Mouse (Mus musculus) stomach, embryonic 15.5 days (tissue): ENCODE results near the gene Fam189a1. TPM values are rescaled to one million over a fixed set of nuclear protein-coding genes. Genes with fewer than 3 reads are reported as not detected.
A peak's percentile ranks its signal among the peaks of the same experiment; 100 is the strongest.

Source experiments
- ATAC-seq: fragments of 200-750 bp; cut with Nextera tagmentation; 2 replicates; pipeline ENCODE4 v1.8.0; 2017; ENCODE audit warnings: low read depth, moderate number of reproducible peaks, moderate TSS enrichment; ENCODE audit not compliant: insufficient read depth, low FRiP score
- H3K27ac ChIP-seq: fragments of 300-500 bp; sonication (generic); 2 replicates; pipeline ENCODE4 v1.5.1; 2015; ENCODE audit warnings: mild to moderate bottlenecking, inconsistent platforms
- H3K27me3 ChIP-seq: fragments of 300-500 bp; sonication (generic); replicated peaks from 2 replicates; pipeline ENCODE4 v1.6.1; 2015; ENCODE audit warnings: inconsistent platforms
- H3K36me3 ChIP-seq: fragments of 300-500 bp; sonication (generic); 2 replicates; pipeline ENCODE4 v1.6.1; 2015; ENCODE audit warnings: inconsistent platforms
- H3K4me1 ChIP-seq: fragments of 300-500 bp; sonication (generic); 2 replicates; pipeline ENCODE4 v1.6.1; 2015; ENCODE audit warnings: inconsistent platforms
- H3K4me2 ChIP-seq: fragments of 300-500 bp; sonication (generic); 2 replicates; pipeline ENCODE4 v1.6.1; 2015; ENCODE audit warnings: mild to moderate bottlenecking, inconsistent platforms
- H3K4me3 ChIP-seq: fragments of 300-500 bp; sonication (generic); replicated peaks from 2 replicates; pipeline ENCODE4 v1.5.1; 2015; ENCODE audit warnings: inconsistent platforms
- H3K9ac ChIP-seq: fragments of 300-500 bp; sonication (generic); 2 replicates; pipeline ENCODE4 v1.6.1; 2015; ENCODE audit warnings: inconsistent platforms
- H3K9me3 ChIP-seq: fragments of 300-500 bp; sonication (generic); 2 replicates; pipeline ENCODE4 v1.6.1; 2016; ENCODE audit warnings: inconsistent platforms
- WGBS: fragments of 180-500 bp; shearing (Covaris S2); methylation state at CpG from one replicate; pipeline ENCODE4 v1.1.7; 2015; 5-methylcytosine and 5-hydroxymethylcytosine counted together
- polyA plus RNA-seq: library from polyadenylated mRNA; unstranded; fragments of >200 nt; fragmentation: Nextera tagmentation; extraction: Ambion mirVana; gene quantifications from 2 replicates; pipeline ENCODE4 v1.2.1, GENCODE M21; 2015

Fam189a1 gene
- polyA plus RNA-seq, 1 experiment from 2014 or later: 0.74 TPM

DNA sequence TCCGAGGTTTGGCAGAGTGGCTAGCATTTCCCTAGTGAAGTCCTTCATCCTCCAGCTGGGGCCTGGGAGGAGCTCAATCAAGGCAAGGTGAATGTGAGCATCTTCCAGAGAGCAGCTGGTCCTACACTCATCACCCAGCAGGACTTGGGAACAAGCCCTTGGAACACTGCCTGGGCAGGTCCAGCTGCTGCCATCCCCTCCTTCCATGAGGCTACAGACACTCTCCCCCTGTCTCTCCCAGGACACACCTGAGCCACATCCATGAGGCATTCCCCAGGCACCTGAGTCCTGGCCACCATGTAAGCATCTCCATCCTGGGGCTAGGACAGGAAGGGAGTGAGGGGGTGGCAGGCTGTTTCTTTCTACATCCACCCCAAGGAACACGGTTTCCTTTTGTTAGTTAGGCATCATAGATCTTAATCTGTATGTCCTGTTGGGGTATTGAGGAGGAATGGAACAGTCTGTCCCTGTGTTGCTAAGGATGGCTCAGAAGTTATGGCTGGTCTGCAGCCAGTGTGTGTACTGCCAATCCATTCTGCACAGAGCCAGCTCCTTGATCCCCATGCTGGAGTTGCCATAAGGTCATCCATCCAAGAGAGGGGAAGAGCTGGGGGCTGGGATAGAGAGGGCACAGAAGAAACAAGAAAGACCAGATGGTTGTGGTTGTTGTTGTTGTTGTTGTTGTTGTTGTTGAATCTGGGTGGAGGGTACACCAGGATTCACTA is 174.7 kb downstream of the Fam189a1 start:
- Histone ChIP-seq H3K27me3 (no peaks in the 10 kb centered on the region), H3K36me3 (no peaks in the 10 kb centered on the region), H3K27ac (no peak overlapping the region), H3K4me2 (no peak overlapping the region), H3K4me1 (no peaks in the 10 kb centered on the region), H3K4me3 (no peak overlapping the region), H3K9me3 (no peaks in the 10 kb centered on the region), H3K9ac (no peak overlapping the region)
- ATAC-seq: no peak
- 56% methylated on average over 2 of the region's 2 CpGs for WGBS

DNA sequence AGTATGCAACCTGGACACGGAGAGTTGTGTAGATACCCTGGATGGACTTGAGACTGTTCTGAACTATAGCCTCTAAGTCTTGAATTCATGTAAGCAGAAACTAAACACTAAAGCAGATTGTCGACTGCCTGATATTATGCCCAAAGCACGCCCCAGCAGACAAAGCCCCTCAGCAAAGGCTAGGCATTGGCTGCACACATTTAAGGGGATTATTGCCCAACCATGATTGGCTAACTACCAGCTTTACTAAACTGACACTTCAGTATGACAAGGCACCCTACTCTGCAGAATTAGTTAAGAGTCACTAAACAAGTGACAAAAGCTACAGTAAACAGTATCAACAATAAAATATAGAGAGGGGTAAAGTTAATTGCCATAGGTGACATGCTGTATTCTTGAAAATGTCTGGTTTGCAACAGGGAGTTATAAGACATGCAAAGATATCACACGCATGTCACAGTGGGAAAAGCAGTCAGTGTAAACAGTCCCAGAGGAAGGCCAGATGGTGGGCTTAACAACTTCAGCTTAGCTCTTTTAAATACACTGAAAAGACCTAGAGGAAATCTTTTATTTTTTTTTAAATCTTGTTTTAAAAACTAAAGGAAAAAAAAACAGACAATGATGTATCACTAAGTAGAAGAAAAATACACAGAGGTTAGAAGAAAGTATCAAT is 182.6 kb downstream of the Fam189a1 start:
- 50% methylated on average over 4 of the region's 4 CpGs for WGBS
- H3K27me3 ChIP-seq: no peaks in the 10 kb centered on the region
- no peaks in the 10 kb centered on the region for H3K4me1 ChIP-seq

GRCm38 (mm10) chr7:64962128-64962527 is 194.2 kb downstream of the Fam189a1 start:
- Histone ChIP-seq H3K27ac (no peak overlapping the region), H3K4me1 (no peaks in the 10 kb centered on the region), H3K36me3 (no peaks in the 10 kb centered on the region), H3K4me2 (no peak overlapping the region), H3K9ac (no peak overlapping the region), H3K9me3 (no peaks in the 10 kb centered on the region), H3K27me3 (no peaks in the 10 kb centered on the region), H3K4me3 (no peak overlapping the region)
- ATAC-seq: no peak
- WGBS: 89% methylated on average over 3 of the region's 3 CpGs

More for the DNA sequence above, 182.6 kb downstream of the Fam189a1 start:
- no peak for ATAC-seq
- H3K9ac ChIP-seq: no peak overlapping the region
- no peak overlapping the region for H3K4me2 ChIP-seq
- no peak overlapping the region for H3K27ac ChIP-seq
- no peaks in the 10 kb centered on the region for H3K36me3 ChIP-seq
- no peak overlapping the region for H3K4me3 ChIP-seq
- H3K9me3 ChIP-seq: no peaks in the 10 kb centered on the region

GRCm38 (mm10) chr7:64959087-64959486 is 197.3 kb downstream of the Fam189a1 start:
- Histone ChIP-seq H3K4me3 (no peak overlapping the region), H3K9me3 (no peaks in the 10 kb centered on the region), H3K9ac (no peak overlapping the region), H3K4me2 (peak overlapping the region; percentile 9; the same call in 1 of the 2 replicates), H3K36me3 (no peaks in the 10 kb centered on the region), H3K27ac (no peak overlapping the region), H3K4me1 (no peaks in the 10 kb centered on the region), H3K27me3 (no peaks in the 10 kb centered on the region)
- ATAC-seq: no peak
- WGBS: 21% methylated on average over 6 of the region's 6 CpGs

- Histone ChIP-seq H3K27me3 (no peaks in the 10 kb centered on the region), H3K4me3 (no peak overlapping the region), H3K9ac (no peak overlapping the region), H3K36me3 (no peaks in the 10 kb centered on the region), H3K4me2 (no peak overlapping the region), H3K27ac (no peak overlapping the region), H3K9me3 (no peaks in the 10 kb centered on the region), H3K4me1 (no peaks in the 10 kb centered on the region)
- WGBS: 58% methylated on average over 2 of the region's 2 CpGs
- ATAC-seq: no peak
Measured at GRCm38 (mm10) chr7:64952181-64952580, 204.2 kb downstream of the Fam189a1 start.

GRCm38 (mm10) chr7:64950771-64951099 is 205.6 kb downstream of the Fam189a1 start:
- no peak for ATAC-seq
- Histone ChIP-seq H3K9ac (no peak overlapping the region), H3K4me2 (no peak overlapping the region), H3K36me3 (no peaks in the 10 kb centered on the region), H3K27me3 (no peaks in the 10 kb centered on the region), H3K4me3 (no peak overlapping the region), H3K9me3 (no peaks in the 10 kb centered on the region), H3K4me1 (no peaks in the 10 kb centered on the region), H3K27ac (no peak overlapping the region)
- 52% methylated on average over 2 of the region's 2 CpGs for WGBS

DNA sequence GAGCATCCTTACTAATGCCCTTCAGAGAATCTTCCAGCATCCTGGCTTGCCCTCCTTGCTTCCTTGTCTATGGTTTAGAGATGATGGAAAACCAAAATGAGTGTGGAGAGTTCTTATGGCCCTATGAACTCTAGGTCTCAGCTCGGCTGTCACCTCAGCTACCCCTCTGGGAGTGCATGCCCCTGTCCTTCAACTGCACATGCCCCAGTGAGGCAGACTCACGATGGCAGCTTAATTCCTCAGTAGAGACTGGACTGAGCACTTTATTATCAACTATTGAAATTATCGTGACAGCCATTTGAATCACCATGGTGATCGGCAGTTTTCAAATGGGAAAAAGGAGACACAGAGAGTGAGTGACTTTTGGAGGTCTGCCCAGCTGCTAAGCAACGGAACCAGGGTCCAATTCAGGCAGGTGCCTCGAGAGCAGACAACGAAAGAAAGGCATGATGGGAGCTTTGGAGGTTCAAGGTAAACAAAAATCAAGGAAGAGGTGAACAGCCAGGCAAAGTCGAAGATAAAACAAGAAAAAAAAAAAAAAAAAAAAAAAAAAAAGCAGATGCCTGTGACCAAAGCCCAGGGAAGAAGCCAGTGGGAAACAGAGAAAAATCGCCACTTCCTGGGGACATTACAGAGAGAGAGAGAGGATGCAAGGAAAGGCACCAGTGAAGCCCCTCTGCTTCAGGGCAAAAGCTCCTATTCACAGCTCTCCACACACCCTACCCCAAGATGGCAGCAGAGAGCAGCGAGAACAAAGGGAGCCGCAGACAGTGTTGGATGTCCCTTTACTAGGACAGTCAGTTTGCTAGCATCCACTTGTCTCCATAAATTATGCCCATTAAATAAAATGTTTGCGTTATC is 206.2 kb downstream of the Fam189a1 start:
- Histone ChIP-seq H3K4me2 (no peak overlapping the region), H3K4me1 (no peaks in the 10 kb centered on the region), H3K9ac (no peak overlapping the region), H3K36me3 (no peaks in the 10 kb centered on the region), H3K27me3 (no peaks in the 10 kb centered on the region), H3K4me3 (no peak overlapping the region), H3K9me3 (no peaks in the 10 kb centered on the region), H3K27ac (no peak overlapping the region)
- ATAC-seq: no peak
- 37% methylated on average over 12 of the region's 12 CpGs for WGBS

DNA sequence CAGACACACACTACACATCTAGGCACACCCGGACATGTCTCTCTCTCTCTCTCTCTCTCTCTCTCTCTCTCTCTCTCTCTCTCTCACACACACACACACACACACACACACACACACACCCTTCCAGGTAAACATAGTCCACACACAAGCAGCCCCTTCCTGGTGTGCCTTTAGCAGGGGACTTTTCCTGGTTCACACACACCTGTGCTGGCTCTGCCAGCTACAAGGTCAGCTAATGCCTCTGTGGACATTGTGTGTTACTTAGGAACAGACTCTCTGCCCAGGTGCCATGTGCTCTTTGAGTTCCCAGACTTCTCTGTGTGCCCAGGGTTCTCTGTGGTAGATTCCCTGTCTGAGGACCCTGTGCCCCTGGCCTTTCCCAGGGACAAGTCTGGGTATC is 206.9 kb downstream of the Fam189a1 start:
- 50% methylated on average over 1 of the region's 1 CpGs for WGBS

GRCm38 (mm10) chr7:64944686-64945085 is 211.7 kb downstream of the Fam189a1 start:
- Histone ChIP-seq H3K36me3 (no peaks in the 10 kb centered on the region), H3K27me3 (no peaks in the 10 kb centered on the region), H3K4me1 (no peaks in the 10 kb centered on the region), H3K27ac (no peak overlapping the region), H3K4me3 (no peak overlapping the region), H3K9me3 (no peaks in the 10 kb centered on the region), H3K4me2 (no peak overlapping the region), H3K9ac (no peak overlapping the region)
- WGBS: 66% methylated on average over 5 of the region's 5 CpGs
- ATAC-seq: no peak

More for the DNA sequence above, 206.9 kb downstream of the Fam189a1 start:
- H3K36me3 ChIP-seq: no peaks in the 10 kb centered on the region
- H3K27ac ChIP-seq: no peak overlapping the region
- ATAC-seq: peak; percentile 72
- no peaks in the 10 kb centered on the region for H3K4me1 ChIP-seq
- no peak overlapping the region for H3K4me3 ChIP-seq
- no peaks in the 10 kb centered on the region for H3K9me3 ChIP-seq
- no peak overlapping the region for H3K4me2 ChIP-seq
- no peak overlapping the region for H3K9ac ChIP-seq
- H3K27me3 ChIP-seq: no peaks in the 10 kb centered on the region

DNA sequence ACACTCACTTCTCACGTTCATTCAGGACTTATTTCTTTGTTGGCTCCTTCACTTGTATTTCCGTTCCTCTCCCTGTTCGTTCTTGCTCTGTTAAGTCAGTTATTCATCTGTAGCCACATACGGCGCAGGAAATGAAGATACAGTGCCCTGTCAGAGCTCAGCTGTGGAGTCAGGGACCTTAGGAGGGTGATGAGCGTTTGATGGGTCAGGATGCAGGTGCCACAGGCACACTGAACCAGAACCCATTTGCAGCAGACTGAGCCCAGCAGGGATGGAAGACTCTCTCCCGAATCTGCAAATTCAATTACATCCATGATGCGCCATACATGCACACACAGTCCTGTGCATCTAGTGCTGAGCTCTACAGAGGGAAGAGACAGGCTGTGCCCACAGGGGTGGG is 212.2 kb downstream of the Fam189a1 start:
- Histone ChIP-seq H3K9me3 (no peaks in the 10 kb centered on the region), H3K27me3 (no peaks in the 10 kb centered on the region), H3K27ac (no peak overlapping the region), H3K36me3 (no peaks in the 10 kb centered on the region), H3K4me3 (no peak overlapping the region), H3K4me1 (no peaks in the 10 kb centered on the region), H3K9ac (no peak overlapping the region), H3K4me2 (no peak overlapping the region)
- no peak for ATAC-seq
- WGBS: 90% methylated on average over 8 of the region's 8 CpGs

DNA sequence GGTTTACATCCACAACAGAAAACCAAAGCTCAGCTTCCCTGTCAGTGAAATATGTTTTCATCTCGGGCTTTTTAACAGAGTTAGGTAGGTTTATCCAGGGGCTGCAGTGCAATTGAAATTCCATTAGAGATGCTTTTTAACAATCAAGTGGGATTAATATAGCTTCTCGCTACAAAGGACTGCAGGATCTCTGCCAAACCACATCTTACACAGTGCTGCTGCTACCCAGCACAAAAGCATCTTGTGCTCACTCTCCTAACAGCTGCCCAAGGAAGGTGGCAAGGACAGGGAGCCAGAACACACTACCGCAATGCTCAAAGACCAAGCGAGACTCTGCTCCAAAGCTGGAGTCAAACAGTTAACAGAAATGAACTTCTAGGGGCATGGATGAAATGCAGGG is 219.4 kb downstream of the Fam189a1 start:
- ATAC-seq: no peak
- no peaks in the 10 kb centered on the region for H3K36me3 ChIP-seq
- no peak overlapping the region for H3K27ac ChIP-seq
- H3K27me3 ChIP-seq: no peaks in the 10 kb centered on the region
- H3K9ac ChIP-seq: no peak overlapping the region
- H3K4me3 ChIP-seq: no peak overlapping the region
- WGBS: 74% methylated on average over 4 of the region's 4 CpGs
- H3K9me3 ChIP-seq: no peaks in the 10 kb centered on the region
- H3K4me2 ChIP-seq: no peak overlapping the region
- H3K4me1 ChIP-seq: no peaks in the 10 kb centered on the region

GRCm38 (mm10) chr7:64934115-64934514 is 222.3 kb downstream of the Fam189a1 start:
- no peaks in the 10 kb centered on the region for H3K4me1 ChIP-seq
- H3K27ac ChIP-seq: no peak overlapping the region
- H3K36me3 ChIP-seq: no peaks in the 10 kb centered on the region
- H3K9ac ChIP-seq: no peak overlapping the region
- no peak overlapping the region for H3K4me2 ChIP-seq
- ATAC-seq: no peak
- H3K9me3 ChIP-seq: no peaks in the 10 kb centered on the region
- 54% methylated on average over 3 of the region's 3 CpGs for WGBS
- no peaks in the 10 kb centered on the region for H3K27me3 ChIP-seq
- H3K4me3 ChIP-seq: no peak overlapping the region
